In genomic region chr1:133068669-133069274, GRCm38 (mm10) we compare ENCODE assay signal across 9 mouse cellular contexts. TPM values are rescaled to one million over a fixed set of nuclear protein-coding genes. Genes with fewer than 3 reads are reported as not detected.
DNase-seq lines count a peak whose midpoint lies in the region; ATAC-seq and TF ChIP-seq lines count a peak whose summit lies in the region.
"Had no signal": no experiment of that assay in that cellular context is flagged by ENCODE, and none has a peak within 500 bp of the region (broad histone marks: within the 10 kb centered on the region; RNA-seq: fewer than 3 reads in every experiment).

No protein-coding gene starts in this region.

- ATAC-seq in kidney, embryonic 15.5 days (replicated peaks; ENCODE audit: low FRiP score): no peak
- ATAC-seq in embryonic facial prominence, embryonic 15.5 days (ENCODE audit: insufficient number of reproducible peaks, low FRiP score, low TSS enrichment, low read depth): no peak
- no peak for ATAC-seq in limb, embryonic 14.5 days (ENCODE audit: low FRiP score, low read depth)

- no peak for TF ChIP-seq POLR2A in brain, embryonic 14.5 days (IDR thresholded peaks at IDR 0.05; ENCODE audit: borderline replicate concordance, extremely low read depth, insufficient read depth, insufficient read length, poor library complexity, severe bottlenecking)
- no peak for TF ChIP-seq POLR2A in limb, embryonic 14.5 days (IDR thresholded peaks at IDR 0.05; ENCODE audit: borderline replicate concordance, extremely low read depth, insufficient read depth, insufficient read length)

- H3K27ac ChIP-seq in kidney, embryonic 15.5 days: peak overlapping the region; percentile 70
- H3K27ac ChIP-seq in embryonic facial prominence, embryonic 15.5 days (replicated peaks): peak overlapping the region; percentile 69
- peak overlapping the region; percentile 43 for H3K27ac ChIP-seq in limb, embryonic 14.5 days (replicated peaks; ENCODE audit: low read depth, low read length)

- no peaks in the 10 kb centered on the region for H3K27me3 ChIP-seq in kidney, embryonic 15.5 days
- no peaks in the 10 kb centered on the region for H3K27me3 ChIP-seq in embryonic facial prominence, embryonic 15.5 days
- H3K27me3 ChIP-seq in limb, embryonic 14.5 days (ENCODE audit: control insufficient read depth, insufficient read depth, low read length): no peaks in the 10 kb centered on the region

- no peak overlapping the region for H3K4me3 ChIP-seq in kidney, embryonic 15.5 days (replicated peaks)
- H3K4me3 ChIP-seq in embryonic facial prominence, embryonic 15.5 days (replicated peaks): no peak overlapping the region
- H3K4me3 ChIP-seq in limb, embryonic 14.5 days (replicated peaks; ENCODE audit: low read length): no peak overlapping the region
- H3K4me3 ChIP-seq: liver, embryonic 15.5 days had no signal

- no peak for TF ChIP-seq CTCF in brain, embryonic 14.5 days (IDR thresholded peaks at IDR 0.05; ENCODE audit: borderline replicate concordance, extremely low read depth, insufficient read depth, insufficient read length)

- no peak overlapping the region for H3K4me2 ChIP-seq in kidney, embryonic 15.5 days
- no peak overlapping the region for H3K4me2 ChIP-seq in embryonic facial prominence, embryonic 15.5 days (replicated peaks)
- no peak overlapping the region for H3K4me2 ChIP-seq in limb, embryonic 14.5 days (replicated peaks; ENCODE audit: low read depth, low read length, severe bottlenecking)
- H3K4me2 ChIP-seq: liver, embryonic 15.5 days had no signal

- no peak overlapping the region for H3K9ac ChIP-seq in kidney, embryonic 15.5 days
- no peak overlapping the region for H3K9ac ChIP-seq in embryonic facial prominence, embryonic 15.5 days
- no peak overlapping the region for H3K9ac ChIP-seq in limb, embryonic 14.5 days (ENCODE audit: low read depth, low read length, severe bottlenecking)
- H3K9ac ChIP-seq: liver, embryonic 15.5 days had no signal

- intact Hi-C loops in gastrocnemius, postnatal 14 days (cut with DNase I; ENCODE audit: low total_unique reads): no loop called here

- H3K4me1 ChIP-seq in kidney, embryonic 15.5 days: peaks cover 39% of the 10 kb centered on the region
- peaks cover 45% of the 10 kb centered on the region for H3K4me1 ChIP-seq in embryonic facial prominence, embryonic 15.5 days
- H3K4me1 ChIP-seq in limb, embryonic 14.5 days (ENCODE audit: control insufficient read depth, insufficient read depth, low read length): peaks cover 13% of the 10 kb centered on the region

- no peak for DNase-seq in kidney, adult 11 months
- DNase-seq in brain, embryonic 14.5 days (ENCODE audit: low read depth): peak; percentile 40
- no peak for DNase-seq in limb, embryonic 14.5 days (ENCODE audit: low spot score)
- no peak for DNase-seq in gastrocnemius, postnatal 14 days
- DNase-seq in adrenal gland, postnatal 25 days: no peak
- DNase-seq in frontal cortex, postnatal 10 days (ENCODE audit: low spot score in 2 of 2): no peak

- WGBS in kidney, embryonic 15.5 days: 90% methylated on average over 15 of the region's 15 CpGs
- WGBS in embryonic facial prominence, embryonic 15.5 days: 85% methylated on average over 15 of the region's 15 CpGs
- 93% methylated on average over 15 of the region's 15 CpGs for WGBS in limb, embryonic 14.5 days

- H3K36me3 ChIP-seq in kidney, embryonic 15.5 days: peaks cover 14% of the 10 kb centered on the region; the same call in 1 of the 2 replicates
- H3K36me3 ChIP-seq in embryonic facial prominence, embryonic 15.5 days: peaks cover 18% of the 10 kb centered on the region
- H3K36me3 ChIP-seq in limb, embryonic 14.5 days (ENCODE audit: control insufficient read depth, insufficient read depth, low read length): peaks cover 13% of the 10 kb centered on the region

- H3K9me3 ChIP-seq in kidney, embryonic 15.5 days (replicated peaks): peaks cover 1% of the 10 kb centered on the region; the same call in 1 of the 2 replicates
- H3K9me3 ChIP-seq in embryonic facial prominence, embryonic 15.5 days (replicated peaks): no peaks in the 10 kb centered on the region
- no peaks in the 10 kb centered on the region for H3K9me3 ChIP-seq in limb, embryonic 14.5 days (ENCODE audit: control insufficient read depth, low read length)
- H3K9me3 ChIP-seq: liver, embryonic 15.5 days had no signal

RNA-seq across cellular contexts. Expression of gene Pik3c2b, which starts 23.3 kb away (rescaled TPM):
- 6.1 and 6.3 TPM in 2 replicates for polyA plus RNA-seq in kidney, embryonic 15.5 days (2015; fragmentation: Nextera tagmentation; extraction: Ambion mirVana)
- 27.2 and 31.2 TPM in 2 replicates for polyA plus RNA-seq in brain, embryonic 14.5 days (2012; rRNA removed)
- polyA plus RNA-seq in embryonic facial prominence, embryonic 15.5 days (2015; fragmentation: Nextera tagmentation; extraction: Ambion mirVana): 6.2 and 8.1 TPM in 2 replicates
- 10.7 and 13.5 TPM in 2 replicates for polyA plus RNA-seq in limb, embryonic 14.5 days (2012; rRNA removed)
- polyA plus RNA-seq in limb, embryonic 14.5 days (2014; fragmentation: Nextera tagmentation; extraction: Ambion mirVana): 8.1 and 8.4 TPM in 2 replicates
- total RNA-seq in gastrocnemius, postnatal 14 days (2021): 10 to 100 TPM; 12.2 to 21.6 TPM
- 7.9 and 8.3 TPM in 2 replicates for total RNA-seq in adrenal gland, postnatal 25 days (2021)

RNA-seq across cellular contexts. Expression of gene Mdm4, which starts 38.4 kb away (rescaled TPM):
- 32.4 and 32.6 TPM in 2 replicates for polyA plus RNA-seq in kidney, embryonic 15.5 days (2015; fragmentation: Nextera tagmentation; extraction: Ambion mirVana)
- 113 and 132 TPM in 2 replicates for polyA plus RNA-seq in brain, embryonic 14.5 days (2012; rRNA removed)
- 33.5 and 42.3 TPM in 2 replicates for polyA plus RNA-seq in embryonic facial prominence, embryonic 15.5 days (2015; fragmentation: Nextera tagmentation; extraction: Ambion mirVana)
- 132 and 144 TPM in 2 replicates for polyA plus RNA-seq in limb, embryonic 14.5 days (2012; rRNA removed)
- polyA plus RNA-seq in limb, embryonic 14.5 days (2014; fragmentation: Nextera tagmentation; extraction: Ambion mirVana): 45.6 and 50.2 TPM in 2 replicates
- 10 to 100 TPM; 23.0 to 33.2 TPM for total RNA-seq in gastrocnemius, postnatal 14 days (2021)
- 91.6 and 115 TPM in 2 replicates for total RNA-seq in adrenal gland, postnatal 25 days (2021)
